Mouse (Mus musculus) embryonic facial prominence, embryonic 11.5 days (tissue): ENCODE measurements around the gene Vmn2r94. TPM values are rescaled to one million over a fixed set of nuclear protein-coding genes. Genes with fewer than 3 reads are reported as not detected.

Experiments
- ATAC-seq: fragments of 200-750 bp; cut with Nextera tagmentation; replicated peaks from 2 replicates; pipeline ENCODE4 v1.8.0; 2017; ENCODE audit warnings: low read depth; ENCODE audit not compliant: insufficient number of reproducible peaks, low FRiP score, low TSS enrichment
- DNase-seq: peaks from one replicate; pipeline ENCODE4 v3.0.0-alpha.2; 2015; ENCODE audit warnings: low spot score
- H3K27ac ChIP-seq: fragments of 300-500 bp; sonication (generic); replicated peaks from 2 replicates; pipeline ENCODE4 v1.5.1; 2014; ENCODE audit warnings: mild to moderate bottlenecking, low read depth, low read length, control low read depth
- H3K27me3 ChIP-seq: fragments of 300-500 bp; sonication (generic); 2 replicates; pipeline ENCODE4 v1.6.1; 2014; ENCODE audit warnings: mild to moderate bottlenecking, low read length, moderate library complexity, mixed read lengths; ENCODE audit not compliant: control insufficient read depth, insufficient read depth
- H3K36me3 ChIP-seq: fragments of 300-500 bp; sonication (generic); replicated peaks from 2 replicates; pipeline ENCODE4 v1.6.1; 2014; ENCODE audit warnings: low read depth, mild to moderate bottlenecking, low read length, moderate library complexity, mixed read lengths; ENCODE audit not compliant: control insufficient read depth, insufficient read depth
- H3K4me1 ChIP-seq: fragments of 300-500 bp; sonication (generic); 2 replicates; pipeline ENCODE4 v1.6.1; 2014; ENCODE audit warnings: low read length, mixed read lengths; ENCODE audit not compliant: control insufficient read depth, insufficient read depth
- H3K4me2 ChIP-seq: fragments of 300-500 bp; sonication (generic); 2 replicates; pipeline ENCODE4 v1.6.1; 2014; ENCODE audit warnings: low read depth, mild to moderate bottlenecking, control low read depth, low read length, moderate library complexity
- H3K4me3 ChIP-seq: fragments of 300-500 bp; sonication (generic); 2 replicates; pipeline ENCODE4 v1.5.1; 2014; ENCODE audit warnings: low read depth, low read length, control low read depth
- H3K9ac ChIP-seq: fragments of 300-500 bp; sonication (generic); replicated peaks from 2 replicates; pipeline ENCODE4 v1.6.1; 2014; ENCODE audit warnings: mild to moderate bottlenecking, control low read depth, low read length
- H3K9me3 ChIP-seq: fragments of 300-500 bp; sonication (generic); replicated peaks from 2 replicates; pipeline ENCODE4 v1.6.1; 2016; ENCODE audit warnings: mild to moderate bottlenecking, low read length, inconsistent platforms, mixed read lengths; ENCODE audit not compliant: control insufficient read depth
- WGBS: fragments of 180-500 bp; shearing (Covaris S2); extraction: QIAGEN DNeasy Blood & Tissue Kit; methylation state at CpG from one replicate; pipeline ENCODE4 v1.1.7; 2014; 5-methylcytosine and 5-hydroxymethylcytosine counted together
- polyA plus RNA-seq: library from polyadenylated mRNA; unstranded; fragments of >200 nt; fragmentation: Nextera tagmentation; extraction: Ambion mirVana; gene quantifications from 2 replicates; pipeline ENCODE4 v1.2.1, GENCODE M21; 2014

The Vmn2r94 gene
- not detected in 2 replicates for polyA plus RNA-seq

DNA sequence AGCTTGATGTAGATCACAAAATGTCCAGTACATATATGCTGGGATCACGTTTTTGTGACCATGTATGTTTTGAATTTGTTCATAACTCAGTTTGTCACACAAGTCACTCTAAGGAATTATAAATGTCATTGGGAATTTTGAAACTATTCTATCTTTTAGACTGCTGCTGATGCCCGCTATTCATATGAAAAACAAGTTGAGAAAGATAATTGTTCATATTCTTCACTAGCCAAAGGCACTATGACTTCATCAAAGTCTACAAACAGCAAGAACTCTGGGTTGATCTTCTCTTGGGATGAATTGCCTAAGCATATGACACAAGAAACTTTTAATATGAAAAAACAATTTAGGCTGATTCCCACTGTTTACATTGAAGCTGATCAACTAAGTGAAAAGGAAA is at the start of gene Vmn2r94:
Vmn2r94 (minus strand) TSS at position 101 of the 400 bp plus-strand sequence.
- WGBS: 57% methylated on average over 2 of the region's 2 CpGs
- H3K4me3 ChIP-seq: no peak within 1 kb of the TSS
- no peak within 1 kb of the TSS for H3K4me2 ChIP-seq
- no peaks in the 10 kb centered on the region for H3K9me3 ChIP-seq
- H3K36me3 ChIP-seq: no peaks in the 10 kb centered on the region
- H3K27me3 ChIP-seq: no peaks in the 10 kb centered on the region
- no peaks in the 10 kb centered on the region for H3K4me1 ChIP-seq
- H3K9ac ChIP-seq: no peak within 1 kb of the TSS
- DNase-seq (no peak), ATAC-seq (no peak)
- H3K27ac ChIP-seq: no peak within 1 kb of the TSS

DNA sequence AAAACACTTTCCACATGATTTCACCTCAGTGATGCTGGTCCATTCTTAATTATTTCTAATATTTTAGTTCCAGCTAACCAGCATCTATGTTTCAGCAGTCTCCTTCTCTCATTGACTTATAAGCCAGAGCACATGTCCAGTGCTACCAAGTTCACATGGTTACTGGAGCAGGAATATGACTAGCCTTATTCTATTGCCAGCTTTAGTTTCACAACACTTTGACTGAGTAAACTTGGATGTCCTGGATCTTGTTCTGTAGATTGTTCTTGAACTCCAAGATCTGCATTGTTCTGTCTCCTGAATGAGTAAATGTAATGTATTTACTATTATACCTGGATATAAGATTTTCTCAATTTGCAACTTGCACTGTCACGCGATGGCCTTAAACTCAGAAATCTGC is 45.5 kb upstream of the Vmn2r94 start:
- H3K4me2 ChIP-seq: no peak overlapping the region
- H3K9ac ChIP-seq: no peak overlapping the region
- no peak overlapping the region for H3K27ac ChIP-seq
- H3K9me3 ChIP-seq: no peaks in the 10 kb centered on the region
- H3K36me3 ChIP-seq: no peaks in the 10 kb centered on the region
- DNase-seq: no peak
- no peak overlapping the region for H3K4me3 ChIP-seq
- no peaks in the 10 kb centered on the region for H3K4me1 ChIP-seq
- WGBS: 87% methylated on average over 2 of the region's 2 CpGs
- H3K27me3 ChIP-seq: no peaks in the 10 kb centered on the region
- no peak for ATAC-seq

DNA sequence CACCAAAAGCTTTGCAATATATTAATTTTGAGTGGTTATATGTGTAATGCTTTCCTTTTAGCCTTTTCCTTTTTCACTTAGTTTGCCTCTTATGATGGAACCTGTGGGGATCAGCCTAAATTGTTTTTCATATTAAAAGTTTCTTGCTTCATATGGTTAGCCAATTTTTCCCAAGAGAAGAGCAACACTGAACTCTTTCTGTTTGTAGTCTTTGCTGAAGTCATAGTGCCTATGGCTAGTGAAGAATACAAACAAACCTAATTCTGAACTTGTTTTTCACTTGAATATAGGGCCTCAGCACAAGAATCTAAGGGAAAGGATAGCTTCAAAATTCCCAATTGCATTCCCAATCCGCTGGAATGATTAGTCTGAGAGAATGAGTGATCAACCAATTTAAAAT is 20.2 kb upstream of the Vmn2r94 start, which contains the start of gene Vmn2r93:
Vmn2r93 (plus strand) TSS at position 301 of the 400 bp plus-strand sequence.
- DNase-seq: no peak
- Histone ChIP-seq H3K27ac (no peak within 1 kb of the TSS), H3K36me3 (no peaks in the 10 kb centered on the region), H3K4me3 (no peak within 1 kb of the TSS), H3K27me3 (no peaks in the 10 kb centered on the region), H3K9ac (no peak within 1 kb of the TSS), H3K4me1 (no peaks in the 10 kb centered on the region), H3K4me2 (no peak within 1 kb of the TSS), H3K9me3 (peaks cover 2% of the 10 kb centered on the region; the same call in 1 of the 2 replicates)
- ATAC-seq: no peak
- 51% methylated on average over 1 of the region's 1 CpGs for WGBS

DNA sequence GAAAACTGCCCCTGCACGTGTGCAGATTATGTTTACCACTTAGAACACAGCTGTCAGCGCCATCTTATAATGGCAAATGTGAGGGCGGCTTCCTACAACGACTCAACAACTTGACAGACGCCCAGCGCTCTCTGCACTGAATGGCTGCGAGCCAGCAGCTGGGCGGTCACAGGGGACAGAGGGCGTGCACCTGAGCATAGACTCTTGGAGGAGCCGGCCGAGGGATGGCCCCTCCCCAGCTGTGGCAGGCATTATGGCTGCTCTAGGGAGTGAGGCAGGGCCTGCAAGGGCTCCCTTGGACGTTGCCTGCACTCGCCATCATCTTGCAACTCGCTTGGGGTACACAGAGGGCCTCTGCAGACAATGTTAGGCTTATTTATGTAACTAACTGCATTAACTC is 40.6 kb downstream of the Vmn2r94 start:
- Histone ChIP-seq H3K4me3 (no peak overlapping the region), H3K4me1 (no peaks in the 10 kb centered on the region), H3K4me2 (no peak overlapping the region), H3K36me3 (no peaks in the 10 kb centered on the region), H3K9ac (no peak overlapping the region), H3K27ac (no peak overlapping the region), H3K9me3 (no peaks in the 10 kb centered on the region; the same call in 1 of the 2 replicates), H3K27me3 (no peaks in the 10 kb centered on the region)
- 80% methylated on average over 13 of the region's 14 CpGs for WGBS
- DNase-seq (no peak), ATAC-seq (no peak)

GRCm38 (mm10) chr17:18231996-18232395 is 45.6 kb downstream of the Vmn2r94 start:
- Histone ChIP-seq H3K9ac (no peak overlapping the region), H3K36me3 (no peaks in the 10 kb centered on the region), H3K9me3 (no peaks in the 10 kb centered on the region), H3K27ac (no peak overlapping the region), H3K4me2 (no peak overlapping the region), H3K27me3 (no peaks in the 10 kb centered on the region), H3K4me3 (no peak overlapping the region), H3K4me1 (no peaks in the 10 kb centered on the region)
- DNase-seq: no peak
- no peak for ATAC-seq
- WGBS: 76% methylated on average over 2 of the region's 2 CpGs

DNA sequence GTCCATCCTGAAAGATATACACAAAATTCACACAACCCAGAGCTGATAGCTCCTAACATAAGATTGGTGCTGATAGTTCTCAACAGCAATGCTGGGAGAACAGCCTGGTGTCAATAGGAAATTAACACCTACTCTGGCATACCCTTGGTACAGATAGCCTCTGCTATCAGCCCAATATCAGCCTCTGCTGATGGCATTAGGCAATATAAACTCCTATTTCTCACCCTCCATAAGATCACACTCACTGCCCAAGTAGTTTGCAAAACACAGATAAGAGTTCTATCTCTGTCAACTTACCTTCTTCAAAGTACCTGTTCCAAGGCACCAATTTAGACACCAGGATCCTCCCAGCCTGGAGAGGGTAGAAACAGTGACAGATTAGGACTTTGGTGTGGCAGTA is 56.3 kb downstream of the Vmn2r94 start:
- ATAC-seq (no peak), DNase-seq (no peak)
- Histone ChIP-seq H3K4me1 (no peaks in the 10 kb centered on the region), H3K9ac (no peak overlapping the region), H3K4me3 (no peak overlapping the region), H3K9me3 (no peaks in the 10 kb centered on the region), H3K27me3 (no peaks in the 10 kb centered on the region), H3K27ac (no peak overlapping the region), H3K36me3 (no peaks in the 10 kb centered on the region), H3K4me2 (no peak overlapping the region)

Other genes with a start within 250 kb of the Vmn2r94 start
- not detected in 2 replicates for gene Vmn2r124, start 228.3 kb downstream of the Vmn2r94 start, polyA plus RNA-seq
- not detected in 2 replicates for gene Vmn2r91, start 192.7 kb downstream of the Vmn2r94 start, polyA plus RNA-seq
- gene Vmn2r92, start 125.9 kb downstream of the Vmn2r94 start, polyA plus RNA-seq: not detected in 2 replicates
- not detected in 2 replicates for gene Vmn2r93, start 20.3 kb upstream of the Vmn2r94 start, polyA plus RNA-seq
- gene Vmn2r95, start 146.3 kb upstream of the Vmn2r94 start, polyA plus RNA-seq: not detected in 2 replicates